Mouse (Mus musculus) mouse trophoblast stem cell (cell line): Measurements from ENCODE around the gene Gm43302.
"Not testable (repeated sequence)": the region's sequence is repeated elsewhere in the genome, so short reads cannot be mapped to it uniquely, and the experiment has no call there.

Source experiments
- in situ Hi-C, 2 experiments: fragments of 300-500 bp; cut with MseI, MboI; formaldehyde crosslinking; loops; 2 replicates in 1 of 2; 3 replicates in 1 of 2; pipeline ENCODE4 v1.15.1; 2025

The Gm43302 gene

GRCm38 (mm10) chr5:105293226-105294165 lies at the start of gene Gm43302, which contains the start of gene Gbp6:
Gene Gm43302, minus strand, starts transcription at chr5:105293695.
Gene Gbp6, minus strand, starts transcription at chr5:105293698.
- in situ Hi-C loops = not testable (repeated sequence)

DNA sequence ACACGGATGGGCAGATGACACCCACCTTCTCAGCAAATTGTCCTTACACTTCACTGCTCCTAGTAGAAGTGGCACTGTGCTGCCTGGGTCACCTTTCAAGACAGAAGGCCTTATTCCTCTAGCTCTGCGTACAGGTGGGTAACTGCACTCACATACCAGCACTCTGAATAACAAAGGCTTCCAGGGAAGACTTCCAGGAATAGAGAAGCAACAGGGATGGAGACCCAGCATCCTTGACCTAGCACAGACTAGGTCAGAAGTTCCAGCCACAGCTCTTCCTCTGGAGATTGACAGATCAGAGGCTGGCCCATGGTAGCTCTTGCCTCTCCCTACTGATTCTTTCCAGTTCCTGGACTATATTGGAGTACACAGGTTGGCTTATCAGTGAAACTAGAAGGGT lies 47.8 kb upstream of the Gm43302 start:
- in situ Hi-C loops = no loop called here

DNA sequence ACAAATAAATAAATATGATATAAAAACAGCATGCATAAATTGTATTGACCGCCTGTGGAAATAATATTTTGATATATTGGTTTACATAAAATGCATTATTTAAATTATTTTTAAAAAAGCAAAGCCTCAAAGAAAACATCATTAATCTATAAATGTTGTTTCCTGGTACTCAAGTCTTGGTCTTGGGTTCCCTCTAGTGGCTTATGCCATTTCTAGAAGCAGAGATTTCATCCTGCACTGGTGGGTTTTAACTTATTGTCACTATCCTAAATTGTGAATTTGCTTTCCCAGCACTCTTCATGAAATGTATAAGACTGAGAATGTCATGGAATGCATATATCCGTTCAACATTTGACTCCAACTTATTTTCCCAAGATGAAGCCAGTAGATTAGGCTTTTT lies 29.0 kb upstream of the Gm43302 start:
- in situ Hi-C loops = loop anchor here (10.0 to 25.0 kb wide), 2 partner anchors 338 to 585 kb away; partner anchors contain the start of gene Abcg3 (in 1 of the 2)

DNA sequence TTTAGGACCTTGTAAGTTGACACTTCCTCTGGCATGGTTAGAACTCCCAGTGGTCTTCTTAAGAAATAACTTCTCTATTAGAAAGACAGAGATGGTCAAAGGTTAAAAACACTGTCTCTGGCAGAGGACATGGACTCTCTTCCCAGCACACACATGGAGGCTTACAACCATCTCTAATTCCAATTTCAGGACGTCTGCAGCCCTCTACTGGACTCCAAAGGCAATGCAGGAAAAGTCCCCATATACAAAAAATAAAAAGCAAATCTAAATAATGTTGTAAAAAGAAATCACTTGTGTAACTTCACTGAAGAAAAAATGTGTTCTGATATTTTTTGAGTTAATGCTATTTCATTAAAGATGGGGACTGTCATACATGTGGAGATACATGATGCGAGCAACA lies 17.4 kb upstream of the Gm43302 start:
- in situ Hi-C loops = loop anchor here in 1 of 2 experiments (25.0 kb wide), 1 partner anchor 574 kb away; no protein-coding TSS in a partner anchor

- in situ Hi-C loops = loop anchor here in 1 of 2 experiments (25.0 kb wide), 1 partner anchor 572 kb away; no protein-coding TSS in a partner anchor
Observed at GRCm38 (mm10) chr5:105309148-105309547, 15.7 kb upstream of the Gm43302 start.

- in situ Hi-C loops = loop anchor here in 1 of 2 experiments (25.0 kb wide), 1 partner anchor 570 kb away; no protein-coding TSS in a partner anchor
Observed at GRCm38 (mm10) chr5:105306946-105307345, 13.5 kb upstream of the Gm43302 start.

DNA sequence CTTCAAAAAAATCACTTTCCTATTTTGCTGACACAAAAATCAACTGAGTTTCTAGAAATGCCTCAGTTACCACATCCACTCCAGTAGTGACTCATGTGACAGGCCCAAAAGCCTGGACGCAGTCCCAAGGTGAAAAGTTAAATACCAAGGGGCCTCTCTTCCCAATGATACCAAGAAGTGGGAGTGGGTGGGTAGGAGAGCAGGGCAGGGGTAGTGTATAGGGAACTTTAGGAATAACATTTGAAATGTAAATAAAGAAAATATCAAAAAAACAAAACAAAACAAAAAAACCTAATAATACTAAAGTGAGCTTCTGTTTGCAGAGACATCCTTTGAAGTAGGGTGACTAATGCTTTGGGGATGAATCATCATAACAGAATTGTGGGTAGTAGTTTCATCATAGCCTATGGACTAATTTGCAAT lies 12.7 kb upstream of the Gm43302 start:
- in situ Hi-C loops = loop anchor here in 1 of 2 experiments (25.0 kb wide), 1 partner anchor 569 kb away; no protein-coding TSS in a partner anchor

GRCm38 (mm10) chr5:105305671-105306070 lies 12.2 kb upstream of the Gm43302 start:
- in situ Hi-C loops = loop anchor here in 1 of 2 experiments (25.0 kb wide), 1 partner anchor 568 kb away; no protein-coding TSS in a partner anchor

DNA sequence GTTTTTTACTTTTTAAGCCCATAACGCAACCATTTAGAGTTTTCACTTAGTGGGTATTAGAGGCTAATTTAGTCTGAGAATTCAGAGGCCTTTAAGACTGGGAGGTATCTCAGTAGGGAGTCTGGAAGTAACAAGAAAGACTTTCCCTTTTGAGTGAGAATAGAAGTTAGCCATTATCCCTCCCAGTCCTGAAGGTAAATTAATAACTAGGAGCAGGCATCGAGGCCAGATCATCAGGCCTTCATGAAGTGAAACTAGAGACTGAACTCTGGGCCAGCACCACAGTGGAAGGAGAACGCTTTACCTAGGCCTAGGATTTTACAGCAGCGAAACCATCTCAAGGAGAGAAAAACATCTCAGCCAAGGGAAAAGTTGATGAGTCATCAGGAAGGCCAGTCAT lies 8.5 kb upstream of the Gm43302 start:
- in situ Hi-C loops = loop anchor here in 1 of 2 experiments (25.0 kb wide), 1 partner anchor 565 kb away; no protein-coding TSS in a partner anchor

GRCm38 (mm10) chr5:105301531-105301930 lies 8.0 kb upstream of the Gm43302 start:
- in situ Hi-C loops = loop anchor here in 1 of 2 experiments (25.0 kb wide), 1 partner anchor 564 kb away; no protein-coding TSS in a partner anchor

DNA sequence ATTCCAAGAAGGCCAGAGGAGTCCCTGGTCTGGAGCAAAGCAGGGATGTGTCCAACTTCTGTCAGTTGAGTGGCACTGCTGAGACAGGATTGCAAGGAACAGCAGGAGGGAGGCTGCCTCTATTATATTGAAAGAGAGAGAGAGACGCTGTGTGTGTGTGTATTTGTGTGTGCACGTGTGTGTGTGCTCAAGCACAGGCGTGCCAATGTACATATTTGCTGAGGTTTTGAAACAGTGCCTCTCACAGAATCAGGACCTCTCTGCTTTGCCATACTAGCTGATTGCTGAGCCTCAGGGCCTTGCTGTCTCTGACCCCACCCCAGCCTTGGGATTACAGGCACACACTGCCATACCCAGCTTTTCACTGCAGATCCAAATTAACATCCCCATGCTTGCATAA lies 2.3 kb upstream of the Gm43302 start:
- in situ Hi-C loops = no loop called here

GRCm38 (mm10) chr5:105292492-105292891 lies 1.0 kb downstream of the Gm43302 start:
- in situ Hi-C loops = no loop called here

GRCm38 (mm10) chr5:105290921-105291320 lies 2.6 kb downstream of the Gm43302 start:
- in situ Hi-C loops = not testable (repeated sequence)

DNA sequence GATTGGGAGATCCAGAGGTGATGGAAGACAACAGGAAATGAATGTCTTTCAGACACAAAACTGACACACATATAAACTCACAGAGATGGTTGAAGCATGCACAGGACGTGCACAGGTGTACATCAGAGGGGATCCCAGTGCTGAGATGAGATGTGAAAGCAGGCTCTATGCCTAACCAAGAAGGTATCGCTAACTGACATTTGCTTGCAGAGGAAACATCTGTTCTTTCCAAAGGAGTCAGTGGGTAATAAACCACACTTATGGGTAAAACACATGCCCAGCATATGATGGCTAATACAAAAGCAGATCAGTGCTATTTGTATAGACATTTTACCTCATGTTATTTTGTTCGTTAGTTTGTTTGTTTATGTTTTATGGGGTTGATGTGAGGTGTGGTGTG lies 32.8 kb downstream of the Gm43302 start:
- in situ Hi-C loops = not testable (repeated sequence)

DNA sequence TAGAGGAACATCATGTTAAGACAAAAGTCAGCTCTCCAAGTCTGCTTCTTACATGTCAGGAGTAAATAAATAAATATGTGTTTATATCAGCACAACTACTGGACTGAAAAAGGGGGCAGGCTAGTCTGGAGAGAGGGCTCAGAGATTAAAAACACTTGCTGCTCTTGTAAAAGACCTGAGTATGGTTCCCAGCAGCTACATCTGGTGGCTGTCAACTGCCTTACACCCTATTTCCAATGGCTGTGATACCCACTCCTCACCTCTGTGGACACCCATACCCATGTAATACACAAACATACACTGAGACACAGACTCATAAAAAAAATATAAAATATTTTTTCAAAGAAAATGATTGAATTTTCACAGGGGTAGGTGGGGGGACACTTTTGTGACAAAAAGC lies 41.0 kb downstream of the Gm43302 start:
- in situ Hi-C loops = no loop called here

- in situ Hi-C loops = not testable (repeated sequence)
Observed at GRCm38 (mm10) chr5:105244741-105245140, 48.8 kb downstream of the Gm43302 start.

GRCm38 (mm10) chr5:105240982-105241381 lies 52.5 kb downstream of the Gm43302 start:
- in situ Hi-C loops = not testable (repeated sequence)

DNA sequence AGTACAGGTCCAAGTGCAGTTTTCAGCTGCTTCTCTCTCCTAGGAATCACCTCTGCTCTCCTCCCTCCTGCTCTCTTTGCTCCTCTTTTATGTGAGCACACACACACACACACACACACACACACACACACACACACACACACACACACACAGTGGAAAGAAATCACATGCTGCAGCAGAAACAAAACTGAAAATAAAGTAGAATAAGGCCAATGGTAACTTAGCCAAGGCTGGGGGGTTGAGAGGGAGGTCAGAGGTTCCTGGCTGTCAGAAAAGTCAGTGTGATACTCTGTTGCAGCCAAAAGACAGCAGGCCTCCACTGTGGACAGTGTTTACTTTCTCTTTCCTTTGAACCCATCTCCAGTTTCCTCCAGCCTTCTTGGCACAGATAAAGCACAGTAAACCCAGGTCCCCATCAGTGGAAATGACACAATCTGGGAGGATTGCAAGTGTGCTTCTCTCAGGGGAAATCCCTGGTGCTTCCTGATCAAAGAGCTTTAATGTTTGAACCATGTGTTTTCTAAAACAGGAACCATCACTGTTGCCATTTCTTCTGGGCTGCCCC lies 53.9 kb downstream of the Gm43302 start, which contains the start of gene Gbp10:
Gene Gbp10 (minus strand): TSS at position 51 of the 565 bp plus-strand sequence.
- in situ Hi-C loops = not testable (repeated sequence)

DNA sequence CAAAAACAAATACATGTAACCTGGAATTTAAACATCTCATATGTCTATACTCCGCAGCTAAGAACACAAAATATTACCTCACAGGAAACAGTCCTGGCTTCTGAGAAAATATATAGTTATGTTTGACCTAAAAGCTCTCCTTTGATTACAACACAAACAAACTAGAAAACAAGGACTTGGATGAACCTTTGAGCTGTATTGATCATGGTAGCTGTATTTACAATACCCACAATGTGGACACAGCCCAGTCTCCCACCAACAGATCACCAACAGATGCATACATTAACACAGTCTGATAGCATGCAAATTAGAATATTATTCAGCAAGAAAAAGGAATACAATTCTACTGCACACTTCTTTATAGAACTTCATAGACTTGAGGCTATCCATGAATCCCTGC lies 55.1 kb downstream of the Gm43302 start:
- in situ Hi-C loops = not testable (repeated sequence)

GRCm38 (mm10) chr5:105236040-105236439 lies 57.5 kb downstream of the Gm43302 start:
- in situ Hi-C loops = not testable (repeated sequence)

DNA sequence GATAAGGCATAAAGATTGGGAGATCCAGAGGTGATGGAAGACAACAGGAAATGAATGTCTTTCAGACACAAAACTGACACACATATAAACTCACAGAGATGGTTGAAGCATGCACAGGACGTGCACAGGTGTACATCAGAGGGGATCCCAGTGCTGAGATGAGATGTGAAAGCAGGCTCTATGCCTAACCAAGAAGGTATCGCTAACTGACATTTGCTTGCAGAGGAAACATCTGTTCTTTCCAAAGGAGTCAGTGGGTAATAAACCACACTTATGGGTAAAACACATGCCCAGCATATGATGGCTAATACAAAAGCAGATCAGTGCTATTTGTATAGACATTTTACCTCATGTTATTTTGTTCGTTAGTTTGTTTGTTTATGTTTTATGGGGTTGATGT lies 84.5 kb downstream of the Gm43302 start:
- in situ Hi-C loops = not testable (repeated sequence)
